Mouse (Mus musculus): Measurements from ENCODE around the gene Gm11114.

Gene Gm11114

GRCm38 (mm10) chr9:85355559-85355958 is 43.0 kb downstream of the Gm11114 start:
- in situ Hi-C loops (cut with MseI, MboI) = no loop called here

- in situ Hi-C loops (cut with MseI, MboI) = no loop called here
Observed at GRCm38 (mm10) chr9:85357154-85357860, 44.7 kb downstream of the Gm11114 start.

Measured in mouse trophoblast stem cell (cell line).